In the genomic region with DNA sequence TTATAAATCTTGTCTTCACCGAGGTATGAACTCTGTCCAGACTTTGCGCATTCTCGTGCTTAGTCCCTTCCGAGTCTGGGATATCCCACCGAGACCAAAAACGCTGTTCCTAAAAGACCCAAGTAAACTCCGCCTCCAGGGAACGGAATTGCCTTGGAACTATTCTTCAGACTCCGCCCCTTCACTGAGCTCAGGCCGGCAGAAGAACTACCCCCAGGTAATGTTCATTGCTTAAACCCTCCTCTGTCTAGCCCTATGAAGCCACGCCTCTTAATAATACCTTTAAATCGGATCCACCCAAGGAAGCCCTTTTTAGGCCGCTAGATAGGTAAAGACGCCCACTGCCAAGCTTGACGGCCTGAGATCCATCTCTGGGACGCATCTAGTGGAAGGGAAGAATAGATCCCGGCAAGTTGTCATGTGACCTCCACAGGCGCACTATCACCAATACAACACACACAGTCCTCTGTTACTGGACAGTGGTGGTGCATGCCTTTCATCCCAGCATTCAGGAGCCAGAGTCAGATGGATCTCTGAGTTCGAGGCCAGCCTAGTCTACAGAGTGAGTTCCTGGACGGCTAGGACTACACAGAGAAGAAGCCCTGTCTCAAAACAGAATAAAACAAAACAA, we compare ENCODE assay signal across 8 mouse cellular contexts. TPM values are rescaled to one million over a fixed set of nuclear protein-coding genes. Genes with fewer than 3 reads are reported as not detected.
DNase-seq lines count a peak whose midpoint lies in the region; ATAC-seq and TF ChIP-seq lines count a peak whose summit lies in the region.

No protein-coding gene starts in this region.

- DNase-seq in heart, adult 9 months (ENCODE audit: low spot score in 2 of 2): no peak
- DNase-seq in embryo, embryonic 10.5 days (ENCODE audit: low spot score): peak; percentile 84
- DNase-seq in hindbrain, embryonic 14.5 days (ENCODE audit: low spot score): no peak
- peak; percentile 60 for DNase-seq in lung, postnatal 0 days (ENCODE audit: low spot score)
- DNase-seq in adrenal gland, postnatal 14 days: no peak
- DNase-seq in ovary, adult 18-20 months (ENCODE audit: low spot score): no peak

- peak overlapping the region; percentile 48 for H3K4me3 ChIP-seq in heart, embryonic 12.5 days
- peak overlapping the region; percentile 40 for H3K4me3 ChIP-seq in hindbrain, embryonic 14.5 days (replicated peaks; ENCODE audit: low read length)
- peak overlapping the region; percentile 41 for H3K4me3 ChIP-seq in lung, postnatal 0 days (ENCODE audit: low read depth, low read length)

- no peaks in the 10 kb centered on the region for H3K9me3 ChIP-seq in heart, embryonic 12.5 days (replicated peaks)
- no peaks in the 10 kb centered on the region for H3K9me3 ChIP-seq in hindbrain, embryonic 14.5 days (ENCODE audit: control insufficient read depth, low read length)
- no peaks in the 10 kb centered on the region for H3K9me3 ChIP-seq in lung, postnatal 0 days (ENCODE audit: low read length)

- no peaks in the 10 kb centered on the region for H3K36me3 ChIP-seq in heart, embryonic 12.5 days
- H3K36me3 ChIP-seq in hindbrain, embryonic 14.5 days (replicated peaks; ENCODE audit: control insufficient read depth, insufficient read depth): no peaks in the 10 kb centered on the region
- no peaks in the 10 kb centered on the region for H3K36me3 ChIP-seq in lung, postnatal 0 days (ENCODE audit: insufficient read depth, low read length)

- H3K27me3 ChIP-seq in heart, embryonic 12.5 days (replicated peaks): peaks cover 33% of the 10 kb centered on the region
- peaks cover 13% of the 10 kb centered on the region; the same call in 1 of the 2 replicates for H3K27me3 ChIP-seq in hindbrain, embryonic 14.5 days (ENCODE audit: control insufficient read depth, insufficient read depth, low read length)
- H3K27me3 ChIP-seq in lung, postnatal 0 days (replicated peaks; ENCODE audit: insufficient read depth, low read length): 0 out of 2 replicates have a peak, but pooled peaks cover 11% of the 10 kb centered on the region

- peak; percentile 10; the same call in 1 of the 2 replicates for ATAC-seq in heart, embryonic 12.5 days (ENCODE audit: insufficient number of reproducible peaks, low FRiP score)
- ATAC-seq in hindbrain, embryonic 14.5 days (ENCODE audit: low FRiP score): no peak; the same call in 1 of the 2 replicates
- peak; percentile 6 for ATAC-seq in lung, postnatal 0 days
- ATAC-seq in megakaryocyte progenitor cell, adult 5-6 weeks (replicated peaks; ENCODE audit: poor library complexity): no peak

- H3K4me1 ChIP-seq in heart, embryonic 12.5 days (replicated peaks): peaks cover 49% of the 10 kb centered on the region
- peaks cover 17% of the 10 kb centered on the region for H3K4me1 ChIP-seq in hindbrain, embryonic 14.5 days (replicated peaks; ENCODE audit: control insufficient read depth, insufficient read depth, low read length)
- H3K4me1 ChIP-seq in lung, postnatal 0 days (ENCODE audit: insufficient read depth, low read depth, low read length): peaks cover 7% of the 10 kb centered on the region; the same call in 1 of the 2 replicates

- H3K4me2 ChIP-seq in heart, embryonic 12.5 days: peak overlapping the region; percentile 96
- peak overlapping the region; percentile 59 for H3K4me2 ChIP-seq in hindbrain, embryonic 14.5 days (replicated peaks)
- H3K4me2 ChIP-seq in lung, postnatal 0 days (replicated peaks; ENCODE audit: low read depth, low read length): peak overlapping the region; percentile 70

- peak overlapping the region; percentile 46 for H3K27ac ChIP-seq in heart, embryonic 12.5 days (ENCODE audit: poor library complexity, severe bottlenecking)
- no peak overlapping the region for H3K27ac ChIP-seq in hindbrain, embryonic 14.5 days
- H3K27ac ChIP-seq in lung, postnatal 0 days (ENCODE audit: low read length): peak overlapping the region; percentile 11; the same call in 1 of the 2 replicates

- no peak for TF ChIP-seq EP300 in lung, postnatal 0 days (IDR thresholded peaks at IDR 0.05)

- TF ChIP-seq CTCF in lung, postnatal 0 days (IDR thresholded peaks at IDR 0.05): no peak

- peak overlapping the region; percentile 27; the same call in 1 of the 2 replicates for H3K9ac ChIP-seq in heart, embryonic 12.5 days
- peak overlapping the region; percentile 47 for H3K9ac ChIP-seq in hindbrain, embryonic 14.5 days
- H3K9ac ChIP-seq in lung, postnatal 0 days (replicated peaks; ENCODE audit: low read depth): no peak overlapping the region

- 2% methylated on average over 20 of the region's 20 CpGs for WGBS in heart, embryonic 12.5 days
- 3% methylated on average over 20 of the region's 20 CpGs for WGBS in hindbrain, embryonic 14.5 days
- WGBS in lung, postnatal 0 days: 3% methylated on average over 20 of the region's 20 CpGs

RNA-seq across cellular contexts. Expression of a gene that starts 4.6 kb away (rescaled TPM):
- 21.4 and 23.0 TPM in 2 replicates for polyA plus RNA-seq in heart, embryonic 12.5 days (2016; fragmentation: Nextera tagmentation; extraction: Ambion mirVana)
- 23.8 and 26.4 TPM in 2 replicates for polyA plus RNA-seq in hindbrain, embryonic 14.5 days (2014; fragmentation: Nextera tagmentation; extraction: Ambion mirVana)
- polyA plus RNA-seq in lung, postnatal 0 days (2015; fragmentation: Nextera tagmentation; extraction: Ambion mirVana): 23.1 and 25.1 TPM in 2 replicates
- 0.20 and 0.30 TPM in 2 replicates for total RNA-seq in megakaryocyte progenitor cell, adult 5-6 weeks (2015)
- total RNA-seq in megakaryocyte progenitor cell, adult 5-6 weeks (2017): 0.20 and 0.25 TPM in 2 replicates
- 17.3 and 21.0 TPM in 2 replicates for total RNA-seq in adrenal gland, postnatal 14 days (2021)

RNA-seq across cellular contexts. Expression of a gene that starts 12.8 kb away (rescaled TPM):
- polyA plus RNA-seq in heart, embryonic 12.5 days (2016; fragmentation: Nextera tagmentation; extraction: Ambion mirVana): 4.4 TPM in 2 replicates
- 20.7 and 23.8 TPM in 2 replicates for polyA plus RNA-seq in hindbrain, embryonic 14.5 days (2014; fragmentation: Nextera tagmentation; extraction: Ambion mirVana)
- 4.1 and 4.5 TPM in 2 replicates for polyA plus RNA-seq in lung, postnatal 0 days (2015; fragmentation: Nextera tagmentation; extraction: Ambion mirVana)
- 0.02 TPM in 1 of 2 replicates, not detected in the other for total RNA-seq in megakaryocyte progenitor cell, adult 5-6 weeks (2015)
- total RNA-seq in megakaryocyte progenitor cell, adult 5-6 weeks (2017): not detected in 2 replicates
- 2.0 and 2.5 TPM in 2 replicates for total RNA-seq in adrenal gland, postnatal 14 days (2021)

RNA-seq across cellular contexts. Expression of a gene that starts 15.8 kb away (rescaled TPM):
- 76.0 and 82.8 TPM in 2 replicates for polyA plus RNA-seq in heart, embryonic 12.5 days (2016; fragmentation: Nextera tagmentation; extraction: Ambion mirVana)
- 62.4 and 72.6 TPM in 2 replicates for polyA plus RNA-seq in hindbrain, embryonic 14.5 days (2014; fragmentation: Nextera tagmentation; extraction: Ambion mirVana)
- 93.3 and 105 TPM in 2 replicates for polyA plus RNA-seq in lung, postnatal 0 days (2015; fragmentation: Nextera tagmentation; extraction: Ambion mirVana)
- total RNA-seq in megakaryocyte progenitor cell, adult 5-6 weeks (2015): 44.2 and 45.3 TPM in 2 replicates
- 9.1 and 12.3 TPM in 2 replicates for total RNA-seq in megakaryocyte progenitor cell, adult 5-6 weeks (2017)
- total RNA-seq in adrenal gland, postnatal 14 days (2021): 80.4 and 84.7 TPM in 2 replicates

RNA-seq across cellular contexts. Expression of a gene that starts 22.2 kb away (rescaled TPM):
- 4.7 and 6.2 TPM in 2 replicates for polyA plus RNA-seq in heart, embryonic 12.5 days (2016; fragmentation: Nextera tagmentation; extraction: Ambion mirVana)
- 1.1 and 1.4 TPM in 2 replicates for polyA plus RNA-seq in hindbrain, embryonic 14.5 days (2014; fragmentation: Nextera tagmentation; extraction: Ambion mirVana)
- 1.7 and 1.9 TPM in 2 replicates for polyA plus RNA-seq in lung, postnatal 0 days (2015; fragmentation: Nextera tagmentation; extraction: Ambion mirVana)
- total RNA-seq in megakaryocyte progenitor cell, adult 5-6 weeks (2015): 0.17 and 0.22 TPM in 2 replicates
- 0.12 and 0.47 TPM in 2 replicates for total RNA-seq in megakaryocyte progenitor cell, adult 5-6 weeks (2017)
- 3.0 and 3.9 TPM in 2 replicates for total RNA-seq in adrenal gland, postnatal 14 days (2021)

RNA-seq across cellular contexts. Expression of a gene that starts 25.8 kb away (rescaled TPM):
- polyA plus RNA-seq in heart, embryonic 12.5 days (2016; fragmentation: Nextera tagmentation; extraction: Ambion mirVana): 5.9 and 7.0 TPM in 2 replicates
- 485 and 502 TPM in 2 replicates for polyA plus RNA-seq in hindbrain, embryonic 14.5 days (2014; fragmentation: Nextera tagmentation; extraction: Ambion mirVana)
- 0.70 and 0.89 TPM in 2 replicates for polyA plus RNA-seq in lung, postnatal 0 days (2015; fragmentation: Nextera tagmentation; extraction: Ambion mirVana)
- total RNA-seq in megakaryocyte progenitor cell, adult 5-6 weeks (2015): 0.17 and 0.66 TPM in 2 replicates
- not detected in 2 replicates for total RNA-seq in megakaryocyte progenitor cell, adult 5-6 weeks (2017)
- total RNA-seq in adrenal gland, postnatal 14 days (2021): 3.1 and 3.9 TPM in 2 replicates

Comparison
In these comparisons a context has a peak if more than half of its experiments do, and no peak if none do; other contexts are left out.
1. ATAC-seq: peak in heart, embryonic 12.5 days (single experiment) and lung, postnatal 0 days (single experiment); none in hindbrain, embryonic 14.5 days (single experiment) and megakaryocyte progenitor cell, adult 5-6 weeks (single experiment).
2. DNase-seq: peak in embryo, embryonic 10.5 days (single experiment) and lung, postnatal 0 days (single experiment); none in heart, adult 9 months (0 of 2), hindbrain, embryonic 14.5 days (single experiment), adrenal gland, postnatal 14 days (single experiment) and ovary, adult 18-20 months (single experiment).
3. Peak in every context shown above with its lines, with median percentiles within 50 percentile points of each other: H3K4me2 ChIP-seq and H3K4me3 ChIP-seq.